Mouse (Mus musculus) CH12.LX (cell line): ENCODE measurements around the gene Ociad2. TPM values are rescaled to one million over a fixed set of nuclear protein-coding genes. Genes with fewer than 3 reads are reported as not detected.

ENCODE experiments used
- DNase-seq: peaks from one replicate; pipeline ENCODE4 v3.0.0-alpha.2; 2013; ENCODE audit errors: extremely low read depth
- H3K27ac ChIP-seq: 2 replicates; pipeline ENCODE4 v1.5.1; 2012; ENCODE audit warnings: low read depth, mild to moderate bottlenecking, control low read depth, moderate library complexity; ENCODE audit not compliant: insufficient read depth
- H3K27me3 ChIP-seq: replicated peaks from 2 replicates; pipeline ENCODE3; 2012; ENCODE audit warnings: inconsistent platforms
- H3K36me3 ChIP-seq, 2 experiments: replicated peaks in 1 of 2; 2 replicates each; pipeline versions ENCODE3 to v1.6.1; 2012; ENCODE audit warnings: inconsistent platforms in 1 of 2, low read length in 1 of 2, mild to moderate bottlenecking in 1 of 2, mixed read lengths in 1 of 2, moderate library complexity in 1 of 2; ENCODE audit not compliant: control insufficient read depth in 1 of 2, insufficient read depth in 1 of 2
- H3K4me1 ChIP-seq, 2 experiments: 2 replicates each; pipeline ENCODE4 v1.6.1; 2012; ENCODE audit warnings: inconsistent platforms in 1 of 2, moderate library complexity in 1 of 2; ENCODE audit not compliant: insufficient read depth in 2 of 2, control insufficient read depth in 1 of 2
- H3K4me2 ChIP-seq: 2 replicates; pipeline ENCODE4 v1.6.1; 2012; ENCODE audit warnings: low read depth, mild to moderate bottlenecking, control low read depth; ENCODE audit not compliant: poor library complexity, insufficient read depth, severe bottlenecking
- H3K4me3 ChIP-seq, 3 experiments: fragments of 150-350 bp in 1 of 3; sonication (generic) in 1 of 3; replicated peaks in 1 of 3; 2 replicates each; pipeline versions ENCODE3 to v1.5.1; 2011 to 2012; ENCODE audit warnings: low read depth in 2 of 3, low read length in 2 of 3, mild to moderate bottlenecking in 2 of 3, moderate library complexity in 2 of 3, control low read depth in 1 of 3, improper control_type of control experiment in 1 of 3, inconsistent platforms in 1 of 3, mixed read lengths in 1 of 3; ENCODE audit not compliant: poor library complexity in 1 of 3
- H3K79me2 ChIP-seq: replicated peaks from 2 replicates; pipeline ENCODE4 v1.6.1; 2012; ENCODE audit warnings: mild to moderate bottlenecking, moderate library complexity; ENCODE audit not compliant: control insufficient read depth, poor library complexity, insufficient read depth, severe bottlenecking; ENCODE audit errors: extremely low read depth
- H3K9ac ChIP-seq: 2 replicates; pipeline ENCODE4 v1.6.1; 2012; ENCODE audit warnings: low read depth, mild to moderate bottlenecking, control low read depth, moderate library complexity; ENCODE audit not compliant: insufficient read depth
- H3K9me3 ChIP-seq: replicated peaks from 2 replicates; pipeline ENCODE3; 2012; ENCODE audit warnings: low read length, inconsistent platforms, mixed read lengths
- CTCF ChIP-seq, 2 experiments: IDR thresholded peaks in 1 of 2; conservative IDR thresholded peaks in 1 of 2; 2 replicates each; pipeline ENCODE4 v1.5.1; 2011 to 2012; ENCODE audit warnings: low read depth in 2 of 2, low read length in 2 of 2, improper control_type of control experiment in 1 of 2, inconsistent platforms in 1 of 2, mild to moderate bottlenecking in 1 of 2, moderate library complexity in 1 of 2
- ETS1 ChIP-seq: conservative IDR thresholded peaks from 2 replicates; pipeline ENCODE4 v1.6.1; 2012; ENCODE audit warnings: low read depth, mild to moderate bottlenecking, inconsistent platforms, low read length, improper control_type of control experiment, moderate library complexity
- MAX ChIP-seq: IDR thresholded peaks from 2 replicates; pipeline ENCODE4 v1.6.1; 2011; ENCODE audit warnings: low read length, improper control_type of control experiment
- MAZ ChIP-seq: IDR thresholded peaks from 2 replicates; pipeline ENCODE4 v1.6.1; 2012; ENCODE audit warnings: low read depth, mild to moderate bottlenecking, inconsistent platforms, low read length, improper control_type of control experiment, moderate library complexity
- MYC ChIP-seq: IDR thresholded peaks from 2 replicates; pipeline ENCODE4 v1.6.1; 2011; ENCODE audit warnings: low read depth, mild to moderate bottlenecking, improper control_type of control experiment, low read length
- NELFE ChIP-seq: IDR thresholded peaks from 2 replicates; pipeline ENCODE4 v1.6.1; 2011; ENCODE audit warnings: low read depth, low read length, improper control_type of control experiment
- RAD21 ChIP-seq: IDR thresholded peaks from 2 replicates; pipeline ENCODE4 v1.6.1; 2011; ENCODE audit warnings: low read depth, mild to moderate bottlenecking, low read length, improper control_type of control experiment, moderate library complexity
- RCOR1 ChIP-seq: conservative IDR thresholded peaks from 2 replicates; pipeline ENCODE4 v1.6.1; 2012; ENCODE audit warnings: low read depth, mild to moderate bottlenecking, inconsistent platforms, low read length, improper control_type of control experiment
- SIN3A ChIP-seq: IDR thresholded peaks from 2 replicates; pipeline ENCODE4 v1.6.1; 2012; ENCODE audit warnings: low read length, improper control_type of control experiment, inconsistent platforms
- SMC3 ChIP-seq: IDR thresholded peaks from 2 replicates; pipeline ENCODE4 v1.6.1; 2011; ENCODE audit warnings: low read depth, low read length, improper control_type of control experiment
- TCF12 ChIP-seq: IDR thresholded peaks from 2 replicates; pipeline ENCODE4 v1.6.1; 2014; ENCODE audit warnings: low read depth, mild to moderate bottlenecking, inconsistent platforms, low read length, improper control_type of control experiment
- USF1 ChIP-seq: IDR thresholded peaks from 2 replicates; pipeline ENCODE4 v1.6.1; 2014; ENCODE audit warnings: low read depth, mild to moderate bottlenecking, inconsistent platforms, low read length, improper control_type of control experiment
- ZC3H11A ChIP-seq: IDR thresholded peaks from 2 replicates; pipeline ENCODE4 v1.6.1; 2012; ENCODE audit warnings: low read depth, mild to moderate bottlenecking, inconsistent platforms, low read length, improper control_type of control experiment
- ZNF384 ChIP-seq: IDR thresholded peaks from 2 replicates; pipeline ENCODE4 v1.6.1; 2012; ENCODE audit warnings: low read depth, low read length, improper control_type of control experiment, inconsistent platforms
- dilution Hi-C: fragments of 300-500 bp; cut with MboI; formaldehyde crosslinking; loops from 2 replicates; pipeline ENCODE4 v1.14.3; 2020; ENCODE audit warnings: low sequenced_read_pairs; ENCODE audit not compliant: extremely low pct_unique_long_range_greater_than_20kb, extremely low pct_ligation_motif_present
- in situ Hi-C: fragments of 300-500 bp; cut with MboI; formaldehyde crosslinking; loops from 3 replicates; pipeline ENCODE4 v1.14.3; 2019; ENCODE audit warnings: low sequenced_read_pairs, low pct_ligation_motif_present, low pct_unique_long_range_greater_than_20kb, mixed read lengths
- polyA plus RNA-seq: library from polyadenylated mRNA; unstranded; fragments of >175 nt; gene quantifications from 2 replicates; pipeline ENCODE4 v1.2.1, GENCODE M21; 2012; ENCODE audit warnings: low read depth; ENCODE audit not compliant: insufficient read length
- total RNA-seq, 2 experiments: library from RNA; depleted of rRNA; stranded (reverse); fragments of 300-350 nt in 1 of 2; fragments of >200 nt in 1 of 2; gene quantifications; 2 replicates each; pipeline ENCODE4 v1.2.3; 2012 to 2014

Ociad2 gene
- total RNA-seq (2012; rRNA removed): 5.3 and 6.3 TPM in 2 replicates
- 1.9 and 2.3 TPM in 2 replicates for total RNA-seq (2014; rRNA removed)
- 3.2 and 4.4 TPM in 2 replicates for polyA plus RNA-seq

GRCm38 (mm10) chr5:73340723-73341235, at the start of gene Ociad2:
Ociad2 (minus strand) TSS chr5:73341028.
- dilution Hi-C loops: no loop called here
- Histone ChIP-seq H3K9ac (peak within 1 kb of the TSS; percentile 9; the same call in 1 of the 2 replicates), H3K36me3 (no peaks in the 10 kb centered on the region), H3K4me1 (peaks cover 34 to 64% of the 10 kb centered on the region in 2 experiments), H3K27ac (peak within 1 kb of the TSS; percentile 96), H3K4me2 (peak within 1 kb of the TSS; percentile 17)
- in situ Hi-C loops: no loop called here
- TF ChIP-seq MAX (peak; percentile 84; the same call in 1 of the 2 replicates), USF1 (no peak)
- TF ChIP-seq, all 38 proteins: peak for 1
- H3K4me3 ChIP-seq: no peak within 1 kb of the TSS
- no peaks in the 10 kb centered on the region for H3K9me3 ChIP-seq
- no peaks in the 10 kb centered on the region for H3K27me3 ChIP-seq
- no peaks in the 10 kb centered on the region for H3K79me2 ChIP-seq
- DNase-seq: peak; percentile 28

DNA sequence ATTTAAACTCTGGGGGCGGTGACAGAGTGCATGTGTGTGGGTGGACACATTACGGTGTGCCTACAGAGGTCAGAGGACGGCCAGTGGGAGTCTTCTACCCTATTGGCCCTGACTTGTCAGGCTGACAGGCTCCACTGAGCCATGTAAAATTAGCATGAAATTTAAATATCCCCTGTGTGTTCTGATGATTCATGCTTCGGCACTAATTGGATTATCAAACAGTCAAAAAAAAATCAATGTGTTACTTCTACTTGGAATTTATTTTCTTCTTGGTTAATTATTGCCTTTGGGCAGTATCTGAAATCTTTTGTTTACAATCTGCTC, 42.8 kb upstream of the Ociad2 start:
- in situ Hi-C loops (loop anchor here (5.0 kb wide), 2 partner anchors 246 to 401 kb away; no protein-coding TSS in a partner anchor), dilution Hi-C loops (no loop called here)

GRCm38 (mm10) chr5:73382737-73383646, 42.2 kb upstream of the Ociad2 start:
- Histone ChIP-seq H3K27ac (no peak overlapping the region), H3K9me3 (no peaks in the 10 kb centered on the region), H3K27me3 (no peaks in the 10 kb centered on the region), H3K4me3 (no peak overlapping the region), H3K9ac (no peak overlapping the region), H3K4me1 (peaks cover 8 to 31% of the 10 kb centered on the region in 2 experiments), H3K79me2 (no peaks in the 10 kb centered on the region), H3K4me2 (peak overlapping the region; percentile 54), H3K36me3 (no peaks in the 10 kb centered on the region)
- dilution Hi-C loops (no loop called here), in situ Hi-C loops (loop anchor here (5.0 kb wide), 2 partner anchors 246 to 401 kb away; no protein-coding TSS in a partner anchor)
- TF ChIP-seq MYC (no peak), MAZ (no peak), RAD21 (peak; percentile 96), ZC3H11A (peak; percentile 73), SMC3 (peak; percentile 86), SIN3A (peak; percentile 51; the same call in 1 of the 2 replicates), CTCF (conservative IDR thresholded peaks at IDR 0.05 in 1 of 2, IDR thresholded peaks at IDR 0.05 in 1 of 2; ENCODE audit: low read depth in 2 of 2, low read length in 2 of 2) (peak in 1 of 2 experiments; percentile 88; a peak in 2 of 4 replicates), RCOR1 (no peak), ETS1 (no peak)
- DNase-seq: peak; percentile 85

More for the DNA sequence above, 42.8 kb upstream of the Ociad2 start:
- no peaks in the 10 kb centered on the region for H3K79me2 ChIP-seq
- DNase-seq: peak; percentile 66
- H3K4me1 ChIP-seq: peaks cover 8 to 31% of the 10 kb centered on the region in 2 experiments
- no peak overlapping the region for H3K4me3 ChIP-seq
- H3K27me3 ChIP-seq: no peaks in the 10 kb centered on the region
- no peak overlapping the region for H3K9ac ChIP-seq
- no peak for TF ChIP-seq MAZ
- peak; percentile 48; the same call in 1 of the 2 replicates for TF ChIP-seq ZNF384
- TF ChIP-seq TCF12: no peak
- TF ChIP-seq NELFE: no peak
- no peak for TF ChIP-seq CTCF (conservative IDR thresholded peaks at IDR 0.05 in 1 of 2, IDR thresholded peaks at IDR 0.05 in 1 of 2; ENCODE audit: low read depth in 2 of 2, low read length in 2 of 2)
- no peak for TF ChIP-seq ETS1
- TF ChIP-seq, all 38 proteins: peak for 1
- Histone ChIP-seq H3K27ac (no peak overlapping the region), H3K36me3 (no peaks in the 10 kb centered on the region), H3K9me3 (no peaks in the 10 kb centered on the region), H3K4me2 (peak overlapping the region; percentile 54)
